Comparison of ENCODE assay signal across 22 mouse cellular contexts in the genomic region with DNA sequence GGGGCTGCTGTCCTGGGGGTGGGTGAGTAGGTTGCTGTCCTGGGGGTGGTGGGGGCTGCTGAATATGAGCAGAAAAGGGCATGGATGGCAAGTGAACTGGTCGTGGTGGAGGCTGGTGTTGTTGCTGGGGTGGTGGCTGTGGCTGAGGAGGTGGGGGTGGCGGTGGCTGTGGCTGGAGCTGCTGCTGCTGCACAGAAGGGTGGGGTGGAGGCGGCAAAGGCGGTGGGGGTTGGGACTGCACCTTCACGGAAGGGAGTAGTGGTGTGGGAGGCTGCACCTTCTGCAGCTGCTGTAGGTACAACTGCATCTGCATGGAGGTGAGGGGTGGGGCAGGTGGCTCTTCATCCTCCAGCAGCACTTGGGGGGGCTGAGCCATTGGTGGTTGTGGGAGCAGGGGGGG. TPM values are rescaled to one million over a fixed set of nuclear protein-coding genes. Genes with fewer than 3 reads are reported as not detected.
DNase-seq lines count a peak whose midpoint lies in the region; ATAC-seq and TF ChIP-seq lines count a peak whose summit lies in the region.
"Had no signal": no experiment of that assay in that cellular context is flagged by ENCODE, and none has a peak within 500 bp of the region (broad histone marks: within the 10 kb centered on the region; RNA-seq: fewer than 3 reads in every experiment).

No protein-coding gene starts in this region.

- peaks cover 86% of the 10 kb centered on the region for H3K36me3 ChIP-seq in heart, embryonic 15.5 days
- peaks cover 6% of the 10 kb centered on the region for H3K36me3 ChIP-seq in heart, adult 2 months (ENCODE audit: control insufficient read depth, insufficient read depth, low read length)
- H3K36me3 ChIP-seq in G1E (replicated peaks) (peaks cover 98% of the 10 kb centered on the region), myocyte (ENCODE audit: control insufficient read depth, insufficient read depth) (peaks cover 52% of the 10 kb centered on the region)
- peaks cover 70% of the 10 kb centered on the region for H3K36me3 ChIP-seq in midbrain, postnatal 0 days (ENCODE audit: insufficient read depth, low read length)

- no peaks in the 10 kb centered on the region for H3K4me1 ChIP-seq in heart, embryonic 15.5 days (replicated peaks)
- H3K4me1 ChIP-seq in heart, adult 2 months (ENCODE audit: control insufficient read depth, insufficient read depth, low read length), result peaks cover 3% of the 10 kb centered on the region
- peaks cover 63% of the 10 kb centered on the region for H3K4me1 ChIP-seq in G1E (ENCODE audit: insufficient read depth, low read depth, low read length)
- H3K4me1 ChIP-seq in midbrain, postnatal 0 days (ENCODE audit: insufficient read depth, low read length), result no peaks in the 10 kb centered on the region
- H3K4me1 ChIP-seq: embryonic facial prominence, embryonic 15.5 days; hindbrain, embryonic 15.5 days; intestine, embryonic 15.5 days; limb, embryonic 13.5 days; liver, embryonic 13.5 days had no signal

- no peak overlapping the region for H3K27ac ChIP-seq in heart, embryonic 15.5 days
- H3K27ac ChIP-seq in heart, adult 2 months, result no peak overlapping the region
- H3K27ac ChIP-seq in midbrain, postnatal 0 days (ENCODE audit: low read depth, low read length), result no peak overlapping the region
- H3K27ac ChIP-seq: embryonic facial prominence, embryonic 15.5 days; hindbrain, embryonic 15.5 days; intestine, embryonic 15.5 days; limb, embryonic 13.5 days; liver, embryonic 13.5 days had no signal

- no peak for TF ChIP-seq CTCF in heart, adult 2 months (IDR thresholded peaks at IDR 0.05)
- no peak for TF ChIP-seq CTCF in G1E (IDR thresholded peaks at IDR 0.05; ENCODE audit: low read depth, low read length)
- TF ChIP-seq CTCF in midbrain, postnatal 0 days (IDR thresholded peaks at IDR 0.05), result no peak

- no peak overlapping the region for H3K9ac ChIP-seq in heart, embryonic 15.5 days
- no peak overlapping the region for H3K9ac ChIP-seq in heart, adult 2 months (ENCODE audit: low read depth, low read length)
- no peak overlapping the region for H3K9ac ChIP-seq in midbrain, postnatal 0 days (replicated peaks; ENCODE audit: low read length, poor library complexity, severe bottlenecking)
- H3K9ac ChIP-seq: embryonic facial prominence, embryonic 15.5 days; hindbrain, embryonic 15.5 days; intestine, embryonic 15.5 days; limb, embryonic 13.5 days; liver, embryonic 13.5 days; lung, embryonic 14.5 days had no signal

- H3ac ChIP-seq in myocyte (ENCODE audit: control insufficient read depth, insufficient read length), result no peak overlapping the region

- DNase-seq in heart, adult 2 months, result no peak
- peak; percentile 61 for DNase-seq in G1E (ENCODE audit: low spot score)
- DNase-seq in thymus, postnatal 25 days, result peak; percentile 63
- DNase-seq in c-Kit-positive CD71-positive TER-119-positive erythroid progenitor cells, embryonic 14.5 days (ENCODE audit: low spot score), result no peak
- DNase-seq in midbrain, postnatal 0 days (ENCODE audit: low spot score), result no peak
- DNase-seq: B cell, adult 2 months; cerebellum, adult 8-10 months; gastrocnemius, postnatal 36 days; heart, postnatal 4 days; kidney, adult 8-10 months; kidney, postnatal 14 days; liver, embryonic 13.5 days; lung, embryonic 14.5 days; lung, postnatal 4 days had no signal

- H3K79me2 ChIP-seq in heart, adult 2 months (replicated peaks; ENCODE audit: control insufficient read depth, insufficient read depth, low read length), result no peaks in the 10 kb centered on the region
- peaks cover under 1% of the 10 kb centered on the region for H3K79me2 ChIP-seq in myocyte (ENCODE audit: control insufficient read depth, insufficient read depth)

- no peaks in the 10 kb centered on the region for H3K9me3 ChIP-seq in heart, embryonic 15.5 days (replicated peaks)
- H3K9me3 ChIP-seq in G1E (replicated peaks), result no peaks in the 10 kb centered on the region
- no peaks in the 10 kb centered on the region for H3K9me3 ChIP-seq in midbrain, postnatal 0 days (ENCODE audit: low read length)
- H3K9me3 ChIP-seq: embryonic facial prominence, embryonic 15.5 days; hindbrain, embryonic 15.5 days; intestine, embryonic 15.5 days; limb, embryonic 13.5 days; liver, embryonic 13.5 days had no signal

- no peaks in the 10 kb centered on the region for H3K27me3 ChIP-seq in heart, embryonic 15.5 days
- H3K27me3 ChIP-seq in heart, adult 2 months (ENCODE audit: control insufficient read depth, insufficient read depth, low read length), result no peaks in the 10 kb centered on the region
- no peaks in the 10 kb centered on the region for H3K27me3 ChIP-seq in G1E (ENCODE audit: insufficient read depth, low read length)
- H3K27me3 ChIP-seq in myocyte (ENCODE audit: control insufficient read depth, insufficient read depth, insufficient read length), result no peaks in the 10 kb centered on the region
- no peaks in the 10 kb centered on the region for H3K27me3 ChIP-seq in midbrain, postnatal 0 days (ENCODE audit: insufficient read depth, low read length)
- H3K27me3 ChIP-seq: embryonic facial prominence, embryonic 15.5 days; hindbrain, embryonic 15.5 days; intestine, embryonic 15.5 days; limb, embryonic 13.5 days; liver, embryonic 13.5 days had no signal

- TF ChIP-seq EP300 in heart, adult 2 months (IDR thresholded peaks at IDR 0.05; ENCODE audit: insufficient read depth, low read depth, low read length), result no peak

- no peak overlapping the region for H3K4me2 ChIP-seq in heart, embryonic 15.5 days
- H3K4me2 ChIP-seq in myocyte (ENCODE audit: low read depth), result no peak overlapping the region
- H3K4me2 ChIP-seq in midbrain, postnatal 0 days (ENCODE audit: low read depth, low read length, poor library complexity, severe bottlenecking), result no peak overlapping the region
- H3K4me2 ChIP-seq: embryonic facial prominence, embryonic 15.5 days; hindbrain, embryonic 15.5 days; intestine, embryonic 15.5 days; limb, embryonic 13.5 days; liver, embryonic 13.5 days; lung, embryonic 14.5 days; midbrain, embryonic 11.5 days had no signal

- H3K4me3 ChIP-seq in heart, embryonic 15.5 days, result no peak overlapping the region
- H3K4me3 ChIP-seq in heart, adult 2 months, result no peak overlapping the region
- H3K4me3 ChIP-seq in G1E (ENCODE audit: low read depth, low read length) (peak overlapping the region; percentile 52; the same call in 1 of the 2 replicates), myocyte (no peak overlapping the region)
- no peak overlapping the region for H3K4me3 ChIP-seq in midbrain, postnatal 0 days (ENCODE audit: low read depth, low read length)
- H3K4me3 ChIP-seq: embryonic facial prominence, embryonic 15.5 days; hindbrain, embryonic 15.5 days; intestine, embryonic 15.5 days; limb, embryonic 13.5 days; liver, embryonic 13.5 days had no signal

- WGBS in heart, embryonic 15.5 days, result 79% methylated on average over 5 of the region's 5 CpGs
- 65% methylated on average over 3 of the region's 5 CpGs for WGBS in heart, adult 2 months
- WGBS in midbrain, postnatal 0 days, result 78% methylated on average over 5 of the region's 5 CpGs

- no peak for TF ChIP-seq POLR2A in heart, adult 2 months (IDR thresholded peaks at IDR 0.05; ENCODE audit: insufficient read depth, low read depth, low read length)
- no peak for TF ChIP-seq POLR2A in myocyte (IDR thresholded peaks at IDR 0.05; ENCODE audit: insufficient read length, low read depth)

- intact Hi-C loops in heart, adult 2 months (cut with DNase I), result no loop called here

- 0 out of 2 replicates have a peak, but pooled peaks have one; percentile 9 for ATAC-seq in heart, embryonic 15.5 days (replicated peaks; ENCODE audit: insufficient number of reproducible peaks, insufficient read depth, low FRiP score, low read depth)
- no peak; the same call in 1 of the 2 replicates for ATAC-seq in G1E (ENCODE audit: extremely low read depth, insufficient number of reproducible peaks, low FRiP score, poor library complexity, severe bottlenecking)
- no peak for ATAC-seq in midbrain, postnatal 0 days (ENCODE audit: low FRiP score)
- ATAC-seq: intestine, embryonic 15.5 days had no signal

TF ChIP-seq in myocyte, 11 proteins besides CTCF, POLR2A, EP300 and RAD21:
- TF ChIP-seq POLR2AphosphoS2 (IDR thresholded peaks at IDR 0.05; ENCODE audit: insufficient read length, low read depth) (peak; percentile 31), CEBPB (IDR thresholded peaks at IDR 0.05; ENCODE audit: insufficient read depth, poor library complexity, severe bottlenecking) (no peak)

RNA-seq across cellular contexts. Expression of gene Ephx3, which starts 11.7 kb away (rescaled TPM):
- polyA plus RNA-seq in heart, embryonic 15.5 days (2015; fragmentation: Nextera tagmentation; extraction: Ambion mirVana), result 0.30 and 0.34 TPM in 2 replicates
- total RNA-seq in heart, adult 2 months (2021), result 1 to 10 TPM; 1.1 to 1.3 TPM
- 2.6 and 2.9 TPM in 2 replicates for polyA plus RNA-seq in heart, adult 2 months (2012; rRNA removed)
- total RNA-seq in G1E (2014; fragmentation: Nextera tagmentation) (0.29 and 0.68 TPM in 2 replicates), G1E (2017) (0.23 and 0.38 TPM in 2 replicates)
- polyA plus RNA-seq in G1E (2012) (0.02 TPM in 1 of 2 replicates, not detected in the other), myocyte (2012; fragmentation: generic; extraction: Trizol) (0.12 TPM)
- total RNA-seq in midbrain, postnatal 0 days (2014; rRNA removed), result 1.1 TPM in 2 replicates
- 0.70 and 0.80 TPM in 2 replicates for polyA plus RNA-seq in midbrain, postnatal 0 days (2015; fragmentation: Nextera tagmentation; extraction: Ambion mirVana)
- polyA plus RNA-seq: liver, embryonic 13.5 days; neural tube, embryonic 11.5 days had no signal

RNA-seq across cellular contexts. Expression of gene Notch3, which starts 34.4 kb away (rescaled TPM):
- 6.4 and 13.0 TPM in 2 replicates for polyA plus RNA-seq in heart, embryonic 15.5 days (2015; fragmentation: Nextera tagmentation; extraction: Ambion mirVana)
- total RNA-seq in heart, adult 2 months (2021), result 10 to 100 TPM; 24.2 to 30.6 TPM
- polyA plus RNA-seq in heart, adult 2 months (2012; rRNA removed), result 22.5 and 32.1 TPM in 2 replicates
- total RNA-seq in G1E (2014; fragmentation: Nextera tagmentation) (3.3 and 4.4 TPM in 2 replicates), G1E (2017) (0.16 and 0.17 TPM in 2 replicates)
- polyA plus RNA-seq in G1E (2012) (4.2 and 4.4 TPM in 2 replicates), myocyte (2012; fragmentation: generic; extraction: Trizol) (84.6 TPM)
- total RNA-seq in midbrain, postnatal 0 days (2014; rRNA removed), result 42.4 and 43.9 TPM in 2 replicates
- polyA plus RNA-seq in midbrain, postnatal 0 days (2015; fragmentation: Nextera tagmentation; extraction: Ambion mirVana), result 5.2 and 5.7 TPM in 2 replicates

Comparison
In these comparisons a context has a peak if more than half of its experiments do, and no peak if none do; other contexts are left out.
1. DNase-seq: peak in G1E (single experiment) and thymus, postnatal 25 days (single experiment); none in heart, adult 2 months (0 of 2), c-Kit-positive CD71-positive TER-119-positive erythroid progenitor cells, embryonic 14.5 days (single experiment) and midbrain, postnatal 0 days (single experiment).